Mouse (Mus musculus) heart, postnatal 10 days (tissue): ENCODE measurements at regions not wholly inside any gene's neighbourhood (a gene's known extent, or its start where the extent isn't known, plus 50 kb on each side); places are given as distances from the start of the nearest gene placed in this dataset.
A peak's percentile ranks its signal among the peaks of the same experiment; 100 is the strongest.

Source experiments
- DNase-seq, 2 experiments: peaks; one replicate each; pipeline ENCODE4 v3.0.0; 2021
- intact Hi-C: fragments of 180-260 bp; cut with DNase I; formaldehyde crosslinking; loops from one replicate; pipeline ENCODE4 v1.15.1; 2025

GRCm38 (mm10) chr12:92509494-92509893 lies 660.5 kb upstream of the Sel1l start:
- intact Hi-C loops: no loop called here
- DNase-seq: no peak

- DNase-seq: peak; percentile 4 to 6
- intact Hi-C loops: no loop called here
These were observed 660.0 kb upstream of the Sel1l start for GRCm38 (mm10) chr12:92508796-92509489.

GRCm38 (mm10) chr12:92483984-92484383 lies 635.0 kb upstream of the Sel1l start:
- DNase-seq: no peak
- intact Hi-C loops: no loop called here

- no peak for DNase-seq
- intact Hi-C loops: no loop called here
These were observed 625.5 kb upstream of the Sel1l start for GRCm38 (mm10) chr12:92474293-92475062.

GRCm38 (mm10) chr12:92451110-92451818 lies 602.3 kb upstream of the Sel1l start:
- DNase-seq: no peak
- intact Hi-C loops: no loop called here

- intact Hi-C loops: no loop called here
- no peak for DNase-seq
These were observed 569.5 kb upstream of the Sel1l start for GRCm38 (mm10) chr12:92418458-92418857.

- DNase-seq: no peak
- intact Hi-C loops: no loop called here
These were observed 556.5 kb upstream of the Sel1l start for GRCm38 (mm10) chr12:92405506-92405905.

GRCm38 (mm10) chr12:92400987-92401386 lies 552.0 kb upstream of the Sel1l start:
- intact Hi-C loops: no loop called here
- no peak for DNase-seq

GRCm38 (mm10) chr12:92386195-92386594 lies 537.2 kb upstream of the Sel1l start:
- intact Hi-C loops: no loop called here
- DNase-seq: no peak

- intact Hi-C loops: no loop called here
- DNase-seq: no peak
These were observed 535.4 kb upstream of the Sel1l start for GRCm38 (mm10) chr12:92384266-92384937.

GRCm38 (mm10) chr12:92379130-92379529 lies 530.2 kb upstream of the Sel1l start:
- no peak for DNase-seq
- intact Hi-C loops: no loop called here

- intact Hi-C loops: no loop called here
These were observed 517.0 kb upstream of the Sel1l start for GRCm38 (mm10) chr12:92365926-92366325.

GRCm38 (mm10) chr12:92353386-92354257 lies 504.7 kb upstream of the Sel1l start:
- no peak for DNase-seq
- intact Hi-C loops: no loop called here

More at GRCm38 (mm10) chr12:92365926-92366325, 517.0 kb upstream of the Sel1l start:
- no peak for DNase-seq

- intact Hi-C loops: no loop called here
- DNase-seq: peak; percentile 32 to 45
These were observed 469.3 kb upstream of the Sel1l start for GRCm38 (mm10) chr12:92318241-92318640.

GRCm38 (mm10) chr12:92317609-92318008 lies 468.7 kb upstream of the Sel1l start:
- intact Hi-C loops: no loop called here
- DNase-seq: no peak

- intact Hi-C loops: no loop called here
- DNase-seq: no peak
These were observed 467.3 kb upstream of the Sel1l start for GRCm38 (mm10) chr12:92316285-92316684.

- no peak for DNase-seq
- intact Hi-C loops: no loop called here
These were observed 466.9 kb upstream of the Sel1l start for GRCm38 (mm10) chr12:92315820-92316219.

- peak; percentile 32 to 58 for DNase-seq
- intact Hi-C loops: no loop called here
These were observed 454.1 kb upstream of the Sel1l start for GRCm38 (mm10) chr12:92302951-92303591.

- no peak for DNase-seq
- intact Hi-C loops: no loop called here
These were observed 445.9 kb upstream of the Sel1l start for GRCm38 (mm10) chr12:92294887-92295286.

GRCm38 (mm10) chr12:92293341-92293720 lies 444.4 kb upstream of the Sel1l start:
- intact Hi-C loops: no loop called here
- no peak for DNase-seq
